Mouse (Mus musculus): ENCODE results near the gene Emp1.
A peak's percentile ranks its signal among the peaks of the same experiment; 100 is the strongest.

Emp1 gene

DNA sequence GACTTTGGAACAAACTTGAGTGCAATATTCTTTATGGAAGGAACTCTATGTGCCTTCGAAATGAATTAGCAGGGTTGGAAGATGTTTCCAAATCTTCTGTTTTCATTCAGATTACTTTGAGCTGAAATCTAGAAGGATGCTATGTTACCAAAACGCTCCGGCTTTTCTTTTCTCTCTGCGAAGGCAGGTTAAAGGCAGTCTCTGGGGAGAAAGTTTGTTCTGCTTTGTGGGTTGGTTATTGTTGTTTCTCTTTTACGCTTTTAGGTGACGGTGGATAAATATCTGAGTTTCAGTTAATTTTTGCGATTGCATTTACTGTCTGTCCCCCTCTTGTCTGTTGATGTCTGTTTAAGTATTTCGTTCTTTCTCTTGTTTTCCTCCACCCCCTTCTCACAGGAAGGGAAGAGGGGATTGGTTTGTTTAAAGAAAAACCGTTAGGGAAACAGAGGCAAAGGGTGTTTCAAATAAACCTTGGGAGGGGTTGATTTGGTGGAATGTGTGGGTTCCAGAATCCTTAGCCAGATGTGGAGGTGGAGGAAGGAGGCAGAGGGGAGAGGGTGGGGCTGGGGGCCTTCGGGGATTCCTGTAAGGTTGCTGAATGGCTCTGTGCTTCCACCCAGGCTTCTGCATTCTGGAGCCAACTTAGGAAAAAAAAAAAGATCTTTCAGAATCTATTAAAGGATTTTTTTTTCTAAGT, 1.1 kb downstream of the Emp1 start:
- DNase-seq (ENCODE audit: low spot score in 2 of 2), result no peak

DNA sequence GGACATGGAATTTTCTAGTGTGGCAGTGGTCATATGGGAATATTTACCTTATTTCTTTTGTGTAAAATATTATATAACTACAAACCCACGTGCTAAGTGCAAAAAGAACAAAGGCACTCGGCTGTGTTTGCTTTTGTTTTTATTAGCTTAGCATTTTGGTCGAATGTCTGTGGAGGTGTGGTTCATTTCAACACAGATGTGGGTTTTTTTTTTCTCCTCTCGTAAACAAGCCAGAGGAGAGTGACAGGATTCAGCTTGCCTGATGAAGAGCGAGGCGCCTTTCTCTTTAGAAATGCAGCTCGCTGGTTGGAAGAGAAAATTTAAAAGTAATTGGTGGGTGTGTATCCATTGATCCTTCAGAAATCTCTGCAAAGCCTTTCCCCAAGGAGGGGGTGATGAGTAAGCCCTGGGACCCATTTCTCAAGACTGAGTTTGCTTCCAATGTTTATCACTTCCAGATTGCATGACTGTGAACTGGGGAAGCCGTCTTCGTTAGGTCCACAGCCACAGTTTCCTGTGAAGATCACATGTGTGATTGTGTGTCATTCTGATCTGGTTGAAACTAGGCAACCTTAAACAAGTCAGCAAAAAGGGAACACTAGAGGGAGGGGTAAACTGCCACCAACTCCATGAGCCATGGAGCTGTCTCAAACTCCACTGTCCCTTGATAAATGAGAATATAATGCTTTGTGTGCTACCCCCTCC, 1.8 kb downstream of the Emp1 start:
- no peak for DNase-seq (ENCODE audit: low spot score in 2 of 2)

- DNase-seq (ENCODE audit: low spot score in 2 of 2), result peak in 1 of 2 experiments; percentile 20
Measured at GRCm38 (mm10) chr6:135364891-135365301, 2.6 kb downstream of the Emp1 start.

GRCm38 (mm10) chr6:135365614-135366013, 3.3 kb downstream of the Emp1 start:
- no peak for DNase-seq (ENCODE audit: low spot score in 2 of 2)

GRCm38 (mm10) chr6:135368230-135368629, 5.9 kb downstream of the Emp1 start:
- DNase-seq (ENCODE audit: low spot score in 2 of 2), result no peak

DNA sequence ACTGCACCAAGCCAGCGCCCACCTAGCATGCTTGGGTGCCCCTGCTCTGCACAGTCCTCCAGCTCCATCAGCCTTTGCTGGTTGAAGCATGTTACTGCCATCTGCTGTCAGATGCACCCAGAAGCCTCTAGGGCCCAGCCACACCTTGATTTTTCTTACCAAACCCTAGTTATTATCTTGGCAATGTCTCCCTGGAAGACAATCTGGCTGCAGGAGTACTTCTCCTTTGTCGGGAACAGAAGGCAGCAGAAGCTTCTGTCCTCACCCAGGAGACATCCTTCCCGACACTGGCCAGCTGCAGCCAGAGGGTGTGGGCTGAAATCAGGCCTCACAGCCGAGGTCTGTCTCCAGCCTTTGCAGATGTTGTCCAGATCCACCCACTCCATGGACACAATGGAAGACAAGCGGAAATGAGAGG, 7.2 kb downstream of the Emp1 start:
- peak in 1 of 2 experiments; percentile 24 for DNase-seq (ENCODE audit: low spot score in 2 of 2)

DNA sequence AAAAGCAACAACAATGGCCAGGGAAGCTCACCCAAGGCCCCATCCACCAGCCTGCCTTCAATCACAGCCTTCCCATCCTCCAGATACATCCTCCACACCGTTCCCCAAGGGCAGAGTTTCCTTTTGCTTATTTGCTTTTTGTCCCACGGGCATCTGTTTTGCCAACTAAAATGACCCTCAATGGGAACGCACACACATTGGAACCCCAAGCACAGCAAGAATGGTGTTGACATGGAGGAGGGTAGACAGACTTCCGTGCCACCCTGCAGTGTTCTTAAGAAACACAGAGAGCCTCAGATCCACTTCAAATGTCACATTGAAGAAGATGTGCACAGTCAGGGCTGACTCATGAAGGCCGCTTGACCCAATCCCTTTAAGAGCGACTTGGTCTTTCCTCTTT, 8.6 kb downstream of the Emp1 start:
- DNase-seq (ENCODE audit: low spot score in 2 of 2), result no peak

GRCm38 (mm10) chr6:135373357-135373756, 11.0 kb downstream of the Emp1 start:
- no peak for DNase-seq (ENCODE audit: low spot score in 2 of 2)

DNA sequence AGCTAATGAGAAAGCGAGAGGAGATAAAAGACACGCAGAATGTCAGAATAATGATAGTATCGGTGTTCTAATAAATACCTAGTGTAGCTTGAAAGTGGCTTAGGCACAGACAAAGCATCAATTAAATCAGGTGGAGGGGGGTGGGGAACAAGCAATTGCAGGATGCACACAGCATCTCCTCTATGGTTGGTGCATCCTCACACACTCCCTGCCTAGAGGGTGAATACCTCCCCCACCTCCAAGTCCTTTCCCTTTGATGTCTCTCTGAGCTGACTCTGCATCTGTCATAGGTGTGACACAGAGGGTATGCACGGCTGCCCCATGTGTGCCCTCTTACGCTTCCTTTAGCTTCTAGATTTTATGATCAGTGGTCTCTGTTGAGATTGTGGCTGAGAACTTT, 13.5 kb downstream of the Emp1 start:
- no peak for DNase-seq (ENCODE audit: low spot score in 2 of 2)

DNA sequence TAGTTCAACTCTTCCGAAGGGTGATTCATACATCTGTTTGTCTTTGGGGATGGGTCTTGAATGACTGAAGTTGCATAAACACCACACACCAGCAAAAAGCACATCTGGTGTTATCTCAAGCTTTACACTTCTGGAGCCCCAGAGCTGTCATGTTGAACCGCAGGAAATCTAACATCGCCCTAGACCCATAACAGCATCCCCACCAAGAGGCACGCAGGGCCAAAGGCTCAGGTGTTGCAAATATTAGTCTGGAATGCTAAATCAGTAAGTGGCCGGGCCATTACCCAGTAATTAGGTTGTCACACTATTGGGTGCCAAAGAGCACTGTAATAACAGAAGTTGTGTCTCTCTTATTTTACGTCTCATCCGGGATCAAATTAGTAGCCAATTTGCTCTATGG, 13.9 kb downstream of the Emp1 start:
- DNase-seq (ENCODE audit: low spot score in 2 of 2), result no peak

DNA sequence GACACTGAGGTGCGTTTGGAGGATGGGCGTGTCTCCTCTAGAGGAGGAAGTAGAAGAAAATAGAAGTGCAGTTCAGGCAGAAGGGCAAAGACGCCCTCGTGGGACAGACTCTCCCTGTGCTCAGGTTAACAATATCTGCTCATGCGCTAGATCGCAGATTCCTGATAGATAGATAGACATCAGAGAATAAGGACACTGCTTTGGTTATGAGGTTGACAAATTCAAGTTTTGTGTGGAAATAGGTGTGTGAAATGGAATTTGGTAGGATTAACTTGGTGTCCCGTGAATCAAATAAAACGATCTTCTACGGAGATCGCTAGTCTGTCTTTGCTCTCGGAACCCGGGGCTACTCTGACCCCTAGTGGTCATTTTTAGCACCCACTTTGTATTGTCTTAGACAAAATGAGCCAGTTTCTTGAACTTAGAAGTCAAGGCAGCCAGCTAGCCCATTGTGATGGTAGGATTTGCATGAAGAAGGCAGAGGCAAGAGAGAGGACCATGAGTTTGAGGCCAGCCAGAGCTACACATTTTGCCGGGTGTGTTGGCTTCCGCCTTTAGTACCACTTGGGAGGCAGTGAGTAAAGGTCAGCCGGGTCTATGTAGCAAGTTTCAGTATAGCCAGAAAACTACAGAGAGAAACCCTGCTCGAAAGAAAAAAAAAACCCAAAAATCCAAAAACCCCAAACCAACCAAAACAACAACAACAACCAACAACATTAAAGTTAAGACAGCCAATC, 15.4 kb downstream of the Emp1 start:
- DNase-seq (ENCODE audit: low spot score in 2 of 2), result peak in 1 of 2 experiments; percentile 65

GRCm38 (mm10) chr6:135383919-135384318, 21.6 kb downstream of the Emp1 start:
- DNase-seq (ENCODE audit: low spot score in 2 of 2), result no peak

- no peak for DNase-seq (ENCODE audit: low spot score in 2 of 2)
Measured at GRCm38 (mm10) chr6:135385738-135386459, 23.6 kb downstream of the Emp1 start.

- no peak for DNase-seq (ENCODE audit: low spot score in 2 of 2)
Measured at GRCm38 (mm10) chr6:135387653-135388052, 25.3 kb downstream of the Emp1 start.

DNA sequence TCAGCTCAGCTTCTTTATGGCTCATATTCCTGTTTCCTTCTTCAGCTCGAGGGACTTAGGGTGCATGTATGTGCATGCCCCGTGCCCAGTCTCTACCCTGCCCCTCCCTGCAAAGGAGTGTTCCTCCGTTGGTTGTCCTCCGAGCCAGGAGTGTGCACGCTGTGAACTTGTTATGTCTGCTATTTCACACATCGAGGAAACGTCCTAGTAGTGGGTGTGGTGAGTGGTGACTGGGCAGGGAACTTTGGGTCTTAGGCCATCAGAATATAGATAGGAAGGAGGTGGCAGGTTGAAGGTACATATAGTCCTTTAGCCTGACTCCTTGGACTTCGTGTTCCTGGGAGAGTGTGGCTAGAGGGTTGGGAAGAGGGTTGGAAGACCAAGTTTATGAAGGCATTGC, 26.4 kb downstream of the Emp1 start:
- DNase-seq (ENCODE audit: low spot score in 2 of 2), result no peak

- DNase-seq (ENCODE audit: low spot score in 2 of 2), result no peak
Measured at GRCm38 (mm10) chr6:135390398-135390797, 28.1 kb downstream of the Emp1 start.

DNA sequence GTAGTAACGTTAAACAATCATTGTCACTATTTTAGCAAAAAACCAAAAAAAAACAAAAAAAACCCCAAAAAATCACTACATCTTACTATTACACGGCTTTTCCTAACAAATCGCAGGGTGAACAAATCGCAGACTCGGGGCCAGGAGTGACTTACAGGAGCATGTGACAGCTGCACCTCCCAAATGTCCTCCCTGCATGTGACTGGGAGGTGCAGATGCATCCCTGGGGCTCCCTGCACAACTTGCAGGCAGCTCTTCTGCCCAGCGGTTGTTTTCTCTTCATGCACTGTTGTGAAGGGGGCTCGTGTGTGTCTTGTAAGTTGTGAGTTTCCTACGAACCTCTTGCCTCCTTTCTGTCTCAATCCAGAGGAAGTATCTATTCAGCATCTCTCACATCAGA, 33.0 kb downstream of the Emp1 start:
- DNase-seq (ENCODE audit: low spot score in 2 of 2), result no peak

DNA sequence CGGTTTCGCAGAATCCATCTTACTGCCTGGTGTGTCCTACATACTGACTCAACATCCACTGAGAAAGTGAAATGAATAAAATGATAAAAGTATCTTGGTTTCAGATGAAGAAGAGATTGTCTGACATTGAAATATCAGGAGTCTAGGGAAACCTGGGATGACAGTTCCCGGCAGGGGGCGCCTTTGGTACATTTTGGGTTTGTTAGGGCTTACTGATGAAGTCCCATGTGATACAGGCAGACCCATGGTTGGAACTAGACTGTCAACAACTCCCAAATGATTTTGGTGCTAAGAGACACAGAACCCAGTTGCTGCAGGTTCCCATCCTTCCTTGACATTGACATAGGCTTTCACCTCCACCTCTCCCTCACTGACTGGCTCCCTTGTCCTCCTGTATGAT, 34.7 kb downstream of the Emp1 start:
- DNase-seq (ENCODE audit: low spot score in 2 of 2), result no peak

GRCm38 (mm10) chr6:135397788-135398187, 35.4 kb downstream of the Emp1 start:
- DNase-seq (ENCODE audit: low spot score in 2 of 2), result no peak

DNA sequence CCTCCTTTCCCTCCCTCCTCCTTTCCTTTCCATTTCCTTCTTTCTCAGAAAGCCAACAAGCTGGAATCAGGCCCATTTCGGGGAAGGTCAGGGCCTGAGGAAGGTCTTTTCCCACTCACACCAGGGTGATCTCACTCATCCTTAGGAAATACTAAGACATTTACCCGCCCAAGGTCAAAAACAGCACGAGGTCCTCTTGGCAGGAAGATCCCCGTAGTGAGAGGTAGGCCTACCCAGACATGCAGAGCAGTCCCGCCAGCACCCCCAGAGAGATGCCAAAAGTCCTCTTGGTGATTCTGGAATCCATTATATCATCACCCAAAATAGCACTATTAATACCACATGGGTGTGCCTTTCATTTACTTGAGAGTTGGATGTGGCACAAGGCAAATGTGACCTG, 36.5 kb downstream of the Emp1 start:
- no peak for DNase-seq (ENCODE audit: low spot score in 2 of 2)

DNA sequence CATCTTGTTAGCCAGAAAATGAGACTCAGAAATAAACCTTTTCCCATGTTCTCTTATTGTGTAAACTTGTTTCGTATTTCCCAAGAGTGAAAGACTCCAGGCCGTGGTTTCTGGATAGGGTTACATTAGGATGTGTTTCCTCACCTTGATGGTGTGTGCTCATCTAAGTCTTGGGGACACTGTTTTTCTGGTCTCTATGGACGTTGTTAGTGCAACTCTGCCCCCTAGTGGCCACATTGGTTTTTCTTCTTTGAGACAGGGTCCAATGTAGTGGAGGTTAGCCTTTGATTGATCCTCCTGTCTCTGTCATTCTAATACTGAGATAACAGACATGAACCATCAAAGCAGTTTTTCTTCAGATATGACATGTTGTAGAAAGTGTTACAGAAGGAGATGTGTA, 38.0 kb downstream of the Emp1 start:
- peak; percentile 53 to 78 for DNase-seq (ENCODE audit: low spot score in 2 of 2)

DNA sequence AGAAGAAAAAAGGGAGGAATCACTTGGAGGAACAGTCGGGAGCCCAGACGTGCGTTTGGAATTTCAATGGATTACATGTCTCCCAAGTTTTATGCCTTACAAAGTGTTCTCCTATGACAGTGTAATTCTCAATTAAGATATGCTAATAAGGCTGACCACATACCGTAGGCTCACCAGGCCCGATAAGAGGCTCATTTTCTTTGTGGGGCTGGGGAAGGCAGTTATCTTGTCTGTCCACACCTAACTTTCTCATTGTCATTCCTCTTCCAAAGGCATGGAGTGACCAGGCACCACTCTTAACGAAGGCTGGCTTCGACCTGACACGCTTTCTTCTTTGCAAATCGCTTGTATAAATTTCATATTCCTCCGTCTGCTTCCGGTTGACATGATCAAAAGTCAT, 42.7 kb downstream of the Emp1 start:
- DNase-seq (ENCODE audit: low spot score in 2 of 2), result no peak
